ENCODE assay signal across 8 mouse cellular contexts in genomic region chr15:99497061-99497460, GRCm38 (mm10). TPM values are rescaled to one million over a fixed set of nuclear protein-coding genes. Genes with fewer than 3 reads are reported as not detected.
DNase-seq lines count a peak whose midpoint lies in the region; ATAC-seq and TF ChIP-seq lines count a peak whose summit lies in the region.

No protein-coding gene starts in this region.

- ATAC-seq in G1E (ENCODE audit: extremely low read depth, insufficient number of reproducible peaks, low FRiP score, poor library complexity, severe bottlenecking): no peak

- H3K4me1 ChIP-seq in G1E (ENCODE audit: insufficient read depth, low read depth, low read length): no peaks in the 10 kb centered on the region
- peaks cover 20% of the 10 kb centered on the region for H3K4me1 ChIP-seq in lung, adult 2 months (ENCODE audit: control insufficient read depth, insufficient read depth, low read length)
- peaks cover 43% of the 10 kb centered on the region for H3K4me1 ChIP-seq in olfactory bulb, adult 2 months (ENCODE audit: control insufficient read depth, insufficient read depth, low read length)

- H3K4me3 ChIP-seq in G1E (ENCODE audit: low read depth, low read length): no peak overlapping the region
- no peak overlapping the region for H3K4me3 ChIP-seq in lung, adult 2 months (replicated peaks; ENCODE audit: extremely low read depth, low read depth, low read length)
- no peak overlapping the region for H3K4me3 ChIP-seq in olfactory bulb, adult 2 months (ENCODE audit: insufficient read depth, low read depth, low read length)

- H3K9me3 ChIP-seq in G1E (replicated peaks): no peaks in the 10 kb centered on the region

- peak overlapping the region; percentile 58 for H3K27ac ChIP-seq in olfactory bulb, adult 2 months (ENCODE audit: insufficient read depth, low read depth, low read length)

- no peaks in the 10 kb centered on the region for H3K36me3 ChIP-seq in G1E (replicated peaks)

- TF ChIP-seq CTCF in G1E (IDR thresholded peaks at IDR 0.05; ENCODE audit: low read depth, low read length): peak; percentile 65
- TF ChIP-seq CTCF in lung, adult 2 months (IDR thresholded peaks at IDR 0.05; ENCODE audit: insufficient read depth, low read length): peak; percentile 49
- peak; percentile 40; the same call in 1 of the 2 replicates for TF ChIP-seq CTCF in olfactory bulb, adult 2 months (IDR thresholded peaks at IDR 0.05; ENCODE audit: insufficient read depth, low read depth, low read length)

- no peak for TF ChIP-seq POLR2A in lung, adult 2 months (IDR thresholded peaks at IDR 0.05; ENCODE audit: borderline replicate concordance, extremely low read depth, low read depth, low read length)
- no peak for TF ChIP-seq POLR2A in olfactory bulb, adult 2 months (IDR thresholded peaks at IDR 0.05; ENCODE audit: insufficient read depth, low read depth, low read length)

- H3K27me3 ChIP-seq in G1E (ENCODE audit: insufficient read depth, low read length): peaks cover 31% of the 10 kb centered on the region

- DNase-seq in 3134 (ENCODE audit: extremely low read depth, insufficient read length, low spot score): peak; percentile 74
- DNase-seq in G1E (ENCODE audit: low spot score): peak; percentile 48
- peak; percentile 78 for DNase-seq in cerebellum, adult 9-11 months
- DNase-seq in heart, adult 8-10 months (ENCODE audit: low spot score): peak; percentile 33
- peak; percentile 64 for DNase-seq in kidney, adult 9 months
- DNase-seq in lung, adult 2 months: peak; percentile 40
- DNase-seq in ovary, postnatal 14 days (ENCODE audit: low spot score): no peak

- 9% methylated on average over 4 of the region's 4 CpGs for WGBS in lung, adult 2 months
- 11% methylated on average over 4 of the region's 4 CpGs for WGBS in olfactory bulb, adult 2 months

RNA-seq across cellular contexts. Expression of gene Bcdin3d, which starts 22.5 kb away (rescaled TPM):
- total RNA-seq in G1E (2014; fragmentation: Nextera tagmentation): 10.3 and 13.2 TPM in 2 replicates
- 8.6 and 10.8 TPM in 2 replicates for total RNA-seq in G1E (2017)
- 10.0 and 10.5 TPM in 2 replicates for polyA plus RNA-seq in G1E (2012)
- total RNA-seq in heart, adult 8-10 months (2022): 1 to 10 TPM; 3.0 to 3.4 (median 3.3) TPM
- polyA plus RNA-seq in lung, adult 2 months (2012; rRNA removed): 5.0 and 5.2 TPM in 2 replicates
- not detected in 2 replicates for polyA plus RNA-seq in olfactory bulb, adult 2 months (2012; ENCODE audit: insufficient read depth, insufficient read length, low replicate concordance, missing spikeins)

RNA-seq across cellular contexts. Expression of gene Faim2, which starts 30.9 kb away (rescaled TPM):
- not detected in 2 replicates for total RNA-seq in G1E (2014; fragmentation: Nextera tagmentation)
- total RNA-seq in G1E (2017): 0.06 and 0.33 TPM in 2 replicates
- not detected in 2 replicates for polyA plus RNA-seq in G1E (2012)
- total RNA-seq in heart, adult 8-10 months (2022): under 1 TPM in 3 of 4 experiments, not detected in 1; 0.13 to 0.25 (median 0.14) TPM
- 17.4 and 29.7 TPM in 2 replicates for polyA plus RNA-seq in lung, adult 2 months (2012; rRNA removed)
- polyA plus RNA-seq in olfactory bulb, adult 2 months (2012; ENCODE audit: insufficient read depth, insufficient read length, low replicate concordance, missing spikeins): not detected in 2 replicates

RNA-seq across cellular contexts. Expression of gene Nckap5l, which starts 39.5 kb away (rescaled TPM):
- total RNA-seq in G1E (2014; fragmentation: Nextera tagmentation): 16.1 and 18.7 TPM in 2 replicates
- total RNA-seq in G1E (2017): 0.58 and 0.60 TPM in 2 replicates
- 15.2 and 17.2 TPM in 2 replicates for polyA plus RNA-seq in G1E (2012)
- total RNA-seq in heart, adult 8-10 months (2022): 1 to 10 TPM; 3.2 to 5.2 (median 4.4) TPM
- polyA plus RNA-seq in lung, adult 2 months (2012; rRNA removed): 13.0 and 13.4 TPM in 2 replicates
- not detected in 2 replicates for polyA plus RNA-seq in olfactory bulb, adult 2 months (2012; ENCODE audit: insufficient read depth, insufficient read length, low replicate concordance, missing spikeins)

Comparison
In these comparisons a context has a peak if more than half of its experiments do, and no peak if none do; other contexts are left out.
1. RNA of gene Faim2, which starts 30.9 kb away (polyA plus RNA-seq): not detected in olfactory bulb, adult 2 months and 17.4 to 29.7 TPM in lung, adult 2 months; not detected in G1E; every median in the first group is over 10 times any median in the second.
2. Peak in every context shown above with its lines, with median percentiles within 50 percentile points of each other: CTCF ChIP-seq.